Mouse (Mus musculus): Measurements from ENCODE around the gene Hand2.

DNA sequence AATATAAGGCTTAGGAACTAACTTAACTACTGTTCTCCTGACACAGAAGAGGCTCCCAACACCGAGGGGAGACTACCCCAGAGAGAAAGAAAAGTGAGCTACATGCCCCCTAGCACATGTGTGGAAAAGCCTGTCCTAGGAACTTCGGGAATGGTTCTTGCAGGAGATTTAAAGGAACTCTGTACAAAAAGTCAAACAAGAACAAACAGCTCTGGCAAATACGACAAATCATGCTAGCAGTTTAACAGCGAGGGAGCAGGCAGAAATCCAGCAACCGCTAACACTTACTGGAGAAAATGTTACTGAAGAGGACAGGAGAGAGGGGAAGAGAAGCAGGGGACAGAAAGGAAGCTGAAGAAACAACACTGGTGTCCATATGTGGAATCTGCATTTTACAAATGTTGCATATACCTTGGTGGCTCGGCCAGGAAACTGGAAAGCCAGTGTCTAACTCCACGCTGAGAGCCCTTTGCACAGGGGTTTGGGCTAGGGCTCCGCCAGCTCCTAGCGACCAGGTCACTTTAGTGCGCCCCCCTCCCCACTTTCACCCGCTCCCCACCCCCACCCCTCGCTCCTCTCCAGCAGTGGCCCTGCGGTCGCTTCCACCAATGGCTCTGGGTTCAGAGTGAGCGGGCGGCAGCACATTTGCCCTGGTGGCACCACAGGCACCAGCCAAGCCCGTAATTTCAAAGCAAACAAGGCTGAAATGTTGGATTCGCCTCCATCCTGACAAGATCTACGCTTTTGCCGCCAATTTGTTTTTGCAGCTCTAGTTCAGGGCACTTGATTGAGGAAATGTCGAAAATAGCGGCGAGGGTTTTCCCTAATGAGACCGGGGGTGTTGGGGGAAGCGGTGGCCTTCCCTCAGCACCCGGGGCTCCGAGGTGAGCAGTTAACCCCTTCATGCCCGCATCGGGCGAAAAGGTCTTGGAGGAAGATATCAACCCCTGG is 8.5 kb upstream of the Hand2 start:
- no peak for TF ChIP-seq TCF12 (IDR thresholded peaks at IDR 0.05; ENCODE audit: insufficient read depth, poor library complexity, severe bottlenecking)
- TF ChIP-seq POLR2AphosphoS2 (IDR thresholded peaks at IDR 0.05; ENCODE audit: insufficient read length, low read depth): no peak
- no peak for TF ChIP-seq POLR2A (IDR thresholded peaks at IDR 0.05; ENCODE audit: insufficient read length, low read depth)
- TF ChIP-seq CEBPB (IDR thresholded peaks at IDR 0.05; ENCODE audit: insufficient read depth, poor library complexity, severe bottlenecking): no peak
- no peak for TF ChIP-seq MAX (IDR thresholded peaks at IDR 0.05; ENCODE audit: low read depth)
- TF ChIP-seq TCF3 (IDR thresholded peaks at IDR 0.05; ENCODE audit: insufficient read length, low read depth): no peak
- TF ChIP-seq USF1 (IDR thresholded peaks at IDR 0.05; ENCODE audit: low read depth): no peak

Data from myocyte (in vitro differentiated cells).